Mouse (Mus musculus): Measurements from ENCODE around the gene Zfp36l2. TPM values are rescaled to one million over a fixed set of nuclear protein-coding genes. Genes with fewer than 3 reads are reported as not detected.

Gene Zfp36l2
- polyA plus RNA-seq, 1 experiment, result 38.2 TPM

GRCm38 (mm10) chr17:84215264-84215960, 27.7 kb upstream of the Zfp36l2 start:
- no peaks in the 10 kb centered on the region for H3K4me1 ChIP-seq (ENCODE audit: control insufficient read depth, insufficient read depth, low read length)
- 0 out of 2 replicates have a peak, but pooled peaks cover 2% of the 10 kb centered on the region for H3K36me3 ChIP-seq (ENCODE audit: control insufficient read depth, insufficient read depth, low read length, poor library complexity, severe bottlenecking)
- no peak overlapping the region for H3K9ac ChIP-seq (ENCODE audit: low read depth, poor library complexity, severe bottlenecking)
- H3K27me3 ChIP-seq (ENCODE audit: control insufficient read depth, insufficient read depth, low read length, poor library complexity, severe bottlenecking), result no peaks in the 10 kb centered on the region
- H3K27ac ChIP-seq (ENCODE audit: insufficient read depth, low read length), result no peak overlapping the region
- H3K4me3 ChIP-seq (ENCODE audit: low read depth, low read length), result no peak overlapping the region
- TF ChIP-seq POLR2A (IDR thresholded peaks at IDR 0.05; ENCODE audit: insufficient read depth, low read length) (no peak), EP300 (IDR thresholded peaks at IDR 0.05; ENCODE audit: insufficient read depth, low read depth, low read length) (no peak)
- no peaks in the 10 kb centered on the region for H3K9me3 ChIP-seq (replicated peaks; ENCODE audit: control insufficient read depth, insufficient read depth, low read length, poor library complexity, severe bottlenecking)

- 0 out of 2 replicates have a peak, but pooled peaks cover 2% of the 10 kb centered on the region for H3K36me3 ChIP-seq (ENCODE audit: control insufficient read depth, insufficient read depth, low read length, poor library complexity, severe bottlenecking)
- H3K9ac ChIP-seq (ENCODE audit: low read depth, poor library complexity, severe bottlenecking), result no peak overlapping the region
- TF ChIP-seq EP300 (IDR thresholded peaks at IDR 0.05; ENCODE audit: insufficient read depth, low read depth, low read length) (no peak), CTCF (IDR thresholded peaks at IDR 0.05; ENCODE audit: low read depth, low read length) (no peak), POLR2A (IDR thresholded peaks at IDR 0.05; ENCODE audit: insufficient read depth, low read length) (no peak)
- H3K27ac ChIP-seq (ENCODE audit: insufficient read depth, low read length), result no peak overlapping the region
- H3K4me3 ChIP-seq (ENCODE audit: low read depth, low read length), result no peak overlapping the region
- H3K9me3 ChIP-seq (replicated peaks; ENCODE audit: control insufficient read depth, insufficient read depth, low read length, poor library complexity, severe bottlenecking), result no peaks in the 10 kb centered on the region
- H3K27me3 ChIP-seq (ENCODE audit: control insufficient read depth, insufficient read depth, low read length, poor library complexity, severe bottlenecking), result no peaks in the 10 kb centered on the region
- no peaks in the 10 kb centered on the region for H3K4me1 ChIP-seq (ENCODE audit: control insufficient read depth, insufficient read depth, low read length)
These were observed 25.7 kb upstream of the Zfp36l2 start for GRCm38 (mm10) chr17:84213464-84213863.

- no peaks in the 10 kb centered on the region for H3K9me3 ChIP-seq (replicated peaks; ENCODE audit: control insufficient read depth, insufficient read depth, low read length, poor library complexity, severe bottlenecking)
- H3K27me3 ChIP-seq (ENCODE audit: control insufficient read depth, insufficient read depth, low read length, poor library complexity, severe bottlenecking), result no peaks in the 10 kb centered on the region
- TF ChIP-seq CTCF (IDR thresholded peaks at IDR 0.05; ENCODE audit: low read depth, low read length) (no peak), EP300 (IDR thresholded peaks at IDR 0.05; ENCODE audit: insufficient read depth, low read depth, low read length) (no peak), POLR2A (IDR thresholded peaks at IDR 0.05; ENCODE audit: insufficient read depth, low read length) (no peak)
- H3K4me3 ChIP-seq (ENCODE audit: low read depth, low read length), result no peak overlapping the region
- H3K27ac ChIP-seq (ENCODE audit: insufficient read depth, low read length), result no peak overlapping the region
- no peaks in the 10 kb centered on the region for H3K4me1 ChIP-seq (ENCODE audit: control insufficient read depth, insufficient read depth, low read length)
- peaks cover 6% of the 10 kb centered on the region; the same call in 1 of the 2 replicates for H3K36me3 ChIP-seq (ENCODE audit: control insufficient read depth, insufficient read depth, low read length, poor library complexity, severe bottlenecking)
- H3K9ac ChIP-seq (ENCODE audit: low read depth, poor library complexity, severe bottlenecking), result no peak overlapping the region
These were observed 19.9 kb upstream of the Zfp36l2 start for GRCm38 (mm10) chr17:84207611-84208010.

- H3K36me3 ChIP-seq (ENCODE audit: control insufficient read depth, insufficient read depth, low read length, poor library complexity, severe bottlenecking), result peaks cover 4% of the 10 kb centered on the region; the same call in 1 of the 2 replicates
- no peaks in the 10 kb centered on the region for H3K27me3 ChIP-seq (ENCODE audit: control insufficient read depth, insufficient read depth, low read length, poor library complexity, severe bottlenecking)
- no peak for TF ChIP-seq CTCF (IDR thresholded peaks at IDR 0.05; ENCODE audit: low read depth, low read length)
- no peak overlapping the region for H3K4me3 ChIP-seq (ENCODE audit: low read depth, low read length)
- H3K9ac ChIP-seq (ENCODE audit: low read depth, poor library complexity, severe bottlenecking), result no peak overlapping the region
- H3K9me3 ChIP-seq (replicated peaks; ENCODE audit: control insufficient read depth, insufficient read depth, low read length, poor library complexity, severe bottlenecking), result no peaks in the 10 kb centered on the region
- H3K4me1 ChIP-seq (ENCODE audit: control insufficient read depth, insufficient read depth, low read length), result no peaks in the 10 kb centered on the region
- no peak overlapping the region for H3K27ac ChIP-seq (ENCODE audit: insufficient read depth, low read length)
These were observed 18.5 kb upstream of the Zfp36l2 start for GRCm38 (mm10) chr17:84206239-84206638.

GRCm38 (mm10) chr17:84204962-84205361, 17.2 kb upstream of the Zfp36l2 start:
- no peak overlapping the region for H3K9ac ChIP-seq (ENCODE audit: low read depth, poor library complexity, severe bottlenecking)
- no peak overlapping the region for H3K4me3 ChIP-seq (ENCODE audit: low read depth, low read length)
- H3K36me3 ChIP-seq (ENCODE audit: control insufficient read depth, insufficient read depth, low read length, poor library complexity, severe bottlenecking), result peaks cover 4% of the 10 kb centered on the region; the same call in 1 of the 2 replicates
- H3K27ac ChIP-seq (ENCODE audit: insufficient read depth, low read length), result no peak overlapping the region
- no peaks in the 10 kb centered on the region for H3K9me3 ChIP-seq (replicated peaks; ENCODE audit: control insufficient read depth, insufficient read depth, low read length, poor library complexity, severe bottlenecking)
- no peaks in the 10 kb centered on the region for H3K27me3 ChIP-seq (ENCODE audit: control insufficient read depth, insufficient read depth, low read length, poor library complexity, severe bottlenecking)
- TF ChIP-seq EP300 (IDR thresholded peaks at IDR 0.05; ENCODE audit: insufficient read depth, low read depth, low read length), result no peak
- TF ChIP-seq POLR2A (IDR thresholded peaks at IDR 0.05; ENCODE audit: insufficient read depth, low read length), result no peak
- no peak for TF ChIP-seq CTCF (IDR thresholded peaks at IDR 0.05; ENCODE audit: low read depth, low read length)
- H3K4me1 ChIP-seq (ENCODE audit: control insufficient read depth, insufficient read depth, low read length), result no peaks in the 10 kb centered on the region

- Histone ChIP-seq H3K36me3 (ENCODE audit: control insufficient read depth, insufficient read depth, low read length, poor library complexity, severe bottlenecking) (peaks cover 4% of the 10 kb centered on the region; the same call in 1 of the 2 replicates), H3K9ac (ENCODE audit: low read depth, poor library complexity, severe bottlenecking) (no peak overlapping the region), H3K4me3 (ENCODE audit: low read depth, low read length) (no peak overlapping the region), H3K27me3 (ENCODE audit: control insufficient read depth, insufficient read depth, low read length, poor library complexity, severe bottlenecking) (no peaks in the 10 kb centered on the region), H3K4me1 (ENCODE audit: control insufficient read depth, insufficient read depth, low read length) (no peaks in the 10 kb centered on the region), H3K27ac (ENCODE audit: insufficient read depth, low read length) (no peak overlapping the region), H3K9me3 (replicated peaks; ENCODE audit: control insufficient read depth, insufficient read depth, low read length, poor library complexity, severe bottlenecking) (no peaks in the 10 kb centered on the region)
- no peak for TF ChIP-seq EP300 (IDR thresholded peaks at IDR 0.05; ENCODE audit: insufficient read depth, low read depth, low read length)
- no peak for TF ChIP-seq CTCF (IDR thresholded peaks at IDR 0.05; ENCODE audit: low read depth, low read length)
- TF ChIP-seq POLR2A (IDR thresholded peaks at IDR 0.05; ENCODE audit: insufficient read depth, low read length), result no peak
These were observed 15.6 kb upstream of the Zfp36l2 start for GRCm38 (mm10) chr17:84203340-84203739.

All from ES-Bruce4 (cell line).